Mouse (Mus musculus): ENCODE data around the gene Elmo1. TPM values are rescaled to one million over a fixed set of nuclear protein-coding genes. Genes with fewer than 3 reads are reported as not detected.

The Elmo1 gene
- polyA plus RNA-seq, 1 experiment from 2014 or later = 21.4 TPM

DNA sequence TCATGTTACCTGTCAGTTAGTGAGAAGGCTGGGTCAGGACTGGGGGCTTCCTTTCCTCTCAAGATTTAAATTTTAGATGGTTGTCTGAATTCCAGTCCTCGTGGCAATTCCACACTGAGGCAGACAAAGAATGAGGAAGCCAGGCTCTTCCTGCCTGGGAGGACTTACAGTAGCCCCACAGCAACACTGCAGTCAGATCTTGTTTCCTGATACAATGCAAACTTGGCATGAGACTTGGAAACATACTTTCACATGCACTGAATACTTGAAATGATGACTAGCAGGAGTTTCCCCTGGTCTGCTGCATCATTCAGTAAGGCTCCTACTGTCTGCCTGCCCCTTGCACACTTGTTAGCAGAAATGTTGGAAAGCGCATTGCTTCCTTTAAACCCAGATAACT is 97.3 kb downstream of the Elmo1 start:
- H3K4me1 ChIP-seq (ENCODE audit: control insufficient read depth, insufficient read depth, low read length) = peaks cover 13% of the 10 kb centered on the region
- WGBS = 53% methylated on average over 2 of the region's 2 CpGs
- no peaks in the 10 kb centered on the region for H3K36me3 ChIP-seq (ENCODE audit: control insufficient read depth, insufficient read depth, low read length)
- DNase-seq (ENCODE audit: low spot score) = peak; percentile 64
- H3K9me3 ChIP-seq (ENCODE audit: control insufficient read depth, low read length) = no peaks in the 10 kb centered on the region
- no peak overlapping the region for H3K4me3 ChIP-seq (ENCODE audit: low read depth, low read length)
- no peak overlapping the region for H3K4me2 ChIP-seq (ENCODE audit: low read depth, low read length)
- no peak overlapping the region for H3K27ac ChIP-seq (replicated peaks; ENCODE audit: low read depth, low read length)
- no peak for ATAC-seq (ENCODE audit: low read depth)
- no peaks in the 10 kb centered on the region for H3K27me3 ChIP-seq (replicated peaks; ENCODE audit: control insufficient read depth, insufficient read depth, low read length)
- H3K9ac ChIP-seq (ENCODE audit: low read depth, low read length) = no peak overlapping the region

- H3K9me3 ChIP-seq (ENCODE audit: control insufficient read depth, low read length) = no peaks in the 10 kb centered on the region
- DNase-seq (ENCODE audit: low spot score) (no peak), ATAC-seq (ENCODE audit: low read depth) (no peak)
- H3K27me3 ChIP-seq (replicated peaks; ENCODE audit: control insufficient read depth, insufficient read depth, low read length) = no peaks in the 10 kb centered on the region
- H3K9ac ChIP-seq (ENCODE audit: low read depth, low read length) = no peak overlapping the region
- no peak overlapping the region for H3K4me2 ChIP-seq (ENCODE audit: low read depth, low read length)
- H3K27ac ChIP-seq (replicated peaks; ENCODE audit: low read depth, low read length) = no peak overlapping the region
- 70% methylated on average over 6 of the region's 6 CpGs for WGBS
- no peaks in the 10 kb centered on the region for H3K36me3 ChIP-seq (ENCODE audit: control insufficient read depth, insufficient read depth, low read length)
- no peaks in the 10 kb centered on the region for H3K4me1 ChIP-seq (ENCODE audit: control insufficient read depth, insufficient read depth, low read length)
- H3K4me3 ChIP-seq (ENCODE audit: low read depth, low read length) = no peak overlapping the region
Observed at GRCm38 (mm10) chr13:20192009-20192584, 101.7 kb downstream of the Elmo1 start.

DNA sequence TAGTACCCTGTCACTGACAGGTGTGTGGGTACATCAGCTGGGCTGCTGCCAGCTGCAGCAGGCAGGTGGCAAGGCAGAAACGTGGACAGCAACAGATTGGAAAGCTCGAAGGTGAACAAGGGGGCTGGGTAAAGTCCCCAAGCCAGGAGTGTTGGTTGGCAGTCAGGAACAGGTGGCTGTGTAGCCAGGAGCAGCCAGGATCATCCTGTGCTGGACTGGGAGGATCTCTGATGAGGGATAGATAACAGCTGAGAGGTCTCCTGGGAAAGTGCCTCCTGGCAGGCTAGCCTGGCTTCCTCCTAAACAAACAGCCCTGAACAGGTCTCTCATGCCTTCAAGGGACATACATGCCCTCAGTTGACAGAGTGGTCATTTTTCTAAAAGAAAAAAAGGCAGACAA is 110.2 kb downstream of the Elmo1 start:
- peak; percentile 53; the same call in 1 of the 2 replicates for ATAC-seq (ENCODE audit: low read depth)

DNA sequence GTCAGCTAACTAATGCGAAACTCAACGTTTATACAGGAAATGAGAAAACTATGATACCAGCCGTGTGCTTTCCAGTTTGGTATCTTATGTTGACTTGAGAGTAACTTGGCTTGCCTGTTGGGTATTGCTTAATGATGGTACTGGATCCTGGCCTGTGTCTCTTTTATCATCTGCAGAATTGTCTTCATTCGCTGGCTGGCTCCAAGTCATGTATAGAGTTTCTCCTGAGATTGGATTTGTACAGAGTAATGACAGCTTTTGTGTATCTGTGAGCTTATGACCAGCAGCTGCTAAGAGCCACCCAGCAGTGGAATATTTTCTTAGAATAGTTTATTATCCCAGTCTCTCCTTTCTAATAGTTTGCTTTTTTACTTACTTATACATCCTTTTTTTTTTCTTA is 112.2 kb downstream of the Elmo1 start:
- DNase-seq (ENCODE audit: low spot score) = no peak

More for the DNA sequence above, 110.2 kb downstream of the Elmo1 start:
- 71% methylated on average over 2 of the region's 2 CpGs for WGBS
- Histone ChIP-seq H3K27me3 (replicated peaks; ENCODE audit: control insufficient read depth, insufficient read depth, low read length) (no peaks in the 10 kb centered on the region), H3K27ac (replicated peaks; ENCODE audit: low read depth, low read length) (no peak overlapping the region), H3K9ac (ENCODE audit: low read depth, low read length) (no peak overlapping the region), H3K4me3 (ENCODE audit: low read depth, low read length) (no peak overlapping the region), H3K4me1 (ENCODE audit: control insufficient read depth, insufficient read depth, low read length) (no peaks in the 10 kb centered on the region), H3K4me2 (ENCODE audit: low read depth, low read length) (no peak overlapping the region), H3K36me3 (ENCODE audit: control insufficient read depth, insufficient read depth, low read length) (no peaks in the 10 kb centered on the region), H3K9me3 (ENCODE audit: control insufficient read depth, low read length) (no peaks in the 10 kb centered on the region)
- peak; percentile 26 for DNase-seq (ENCODE audit: low spot score)

DNA sequence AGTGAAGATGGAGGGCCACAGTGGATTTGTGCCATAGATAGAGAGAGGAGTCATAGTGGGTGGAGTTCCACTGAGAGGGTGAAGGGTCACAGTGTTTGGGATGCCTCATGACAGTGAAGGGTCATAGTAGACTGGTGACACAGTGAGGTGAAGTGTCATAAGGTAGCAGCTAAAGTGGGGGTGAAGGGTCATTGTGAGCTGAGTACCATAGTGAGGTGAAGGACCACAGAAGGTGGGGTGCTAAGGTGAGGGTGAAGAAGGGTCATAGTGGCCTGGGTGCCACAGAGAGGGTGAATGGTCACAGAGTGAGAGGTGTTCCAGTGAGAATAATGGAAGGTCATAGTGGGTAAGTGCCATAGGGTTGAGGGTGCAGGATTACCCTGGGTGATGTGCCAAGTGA is 113.8 kb downstream of the Elmo1 start:
- H3K9ac ChIP-seq (ENCODE audit: low read depth, low read length) = no peak overlapping the region
- H3K4me1 ChIP-seq (ENCODE audit: control insufficient read depth, insufficient read depth, low read length) = 0 out of 2 replicates have a peak, but pooled peaks cover 4% of the 10 kb centered on the region
- no peak overlapping the region for H3K4me2 ChIP-seq (ENCODE audit: low read depth, low read length)
- DNase-seq (ENCODE audit: low spot score) (no peak), ATAC-seq (ENCODE audit: low read depth) (no peak)
- no peaks in the 10 kb centered on the region for H3K36me3 ChIP-seq (ENCODE audit: control insufficient read depth, insufficient read depth, low read length)
- no peaks in the 10 kb centered on the region for H3K27me3 ChIP-seq (replicated peaks; ENCODE audit: control insufficient read depth, insufficient read depth, low read length)
- H3K27ac ChIP-seq (replicated peaks; ENCODE audit: low read depth, low read length) = no peak overlapping the region
- no peak overlapping the region for H3K4me3 ChIP-seq (ENCODE audit: low read depth, low read length)
- no peaks in the 10 kb centered on the region for H3K9me3 ChIP-seq (ENCODE audit: control insufficient read depth, low read length)

More for the DNA sequence above, 112.2 kb downstream of the Elmo1 start:
- H3K4me3 ChIP-seq (ENCODE audit: low read depth, low read length) = no peak overlapping the region
- H3K9ac ChIP-seq (ENCODE audit: low read depth, low read length) = no peak overlapping the region
- 81% methylated on average over 4 of the region's 4 CpGs for WGBS
- no peak overlapping the region for H3K27ac ChIP-seq (replicated peaks; ENCODE audit: low read depth, low read length)
- no peaks in the 10 kb centered on the region for H3K36me3 ChIP-seq (ENCODE audit: control insufficient read depth, insufficient read depth, low read length)
- no peaks in the 10 kb centered on the region for H3K27me3 ChIP-seq (replicated peaks; ENCODE audit: control insufficient read depth, insufficient read depth, low read length)
- H3K9me3 ChIP-seq (ENCODE audit: control insufficient read depth, low read length) = no peaks in the 10 kb centered on the region
- no peak overlapping the region for H3K4me2 ChIP-seq (ENCODE audit: low read depth, low read length)
- no peak for ATAC-seq (ENCODE audit: low read depth)
- H3K4me1 ChIP-seq (ENCODE audit: control insufficient read depth, insufficient read depth, low read length) = no peaks in the 10 kb centered on the region

DNA sequence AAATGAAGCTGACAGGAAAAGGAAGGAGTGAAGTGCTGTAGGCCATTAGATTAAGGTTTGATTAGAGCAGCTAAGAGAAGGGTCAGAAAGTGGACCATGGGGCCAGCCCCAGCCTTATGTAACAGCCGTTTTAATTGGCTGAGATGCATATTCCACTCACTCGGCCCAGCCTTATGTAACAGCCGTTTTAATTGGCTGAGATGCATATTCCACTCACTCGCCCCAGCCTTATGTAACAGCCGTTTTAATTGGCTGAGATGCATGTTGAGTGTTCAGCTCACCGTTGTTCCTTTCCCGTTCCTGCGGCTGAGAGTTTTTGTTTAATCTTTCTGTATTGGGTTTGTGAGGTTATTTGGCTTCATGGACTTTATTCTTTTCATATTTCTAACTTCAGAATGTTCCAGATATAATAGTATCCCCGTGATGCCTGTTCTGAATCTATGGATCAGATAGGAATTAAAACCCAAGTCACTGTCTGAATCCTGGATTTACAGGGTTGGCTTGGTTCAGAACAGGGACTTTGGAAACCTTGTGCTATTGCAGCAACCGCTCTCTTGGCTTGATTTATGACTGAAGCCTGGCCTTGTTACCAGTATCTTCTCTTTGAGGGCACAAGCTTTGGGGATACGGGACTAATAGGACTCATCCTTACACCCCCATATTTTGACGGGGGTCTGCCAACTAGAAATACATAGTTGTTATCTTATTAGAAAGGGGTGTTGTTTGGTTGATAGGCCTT is 114.8 kb downstream of the Elmo1 start:
- Histone ChIP-seq H3K4me2 (ENCODE audit: low read depth, low read length) (no peak overlapping the region), H3K9me3 (ENCODE audit: control insufficient read depth, low read length) (no peaks in the 10 kb centered on the region), H3K4me1 (ENCODE audit: control insufficient read depth, insufficient read depth, low read length) (0 out of 2 replicates have a peak, but pooled peaks cover 4% of the 10 kb centered on the region), H3K27me3 (replicated peaks; ENCODE audit: control insufficient read depth, insufficient read depth, low read length) (no peaks in the 10 kb centered on the region), H3K27ac (replicated peaks; ENCODE audit: low read depth, low read length) (peak overlapping the region; percentile 3; the same call in 1 of the 2 replicates), H3K36me3 (ENCODE audit: control insufficient read depth, insufficient read depth, low read length) (no peaks in the 10 kb centered on the region), H3K9ac (ENCODE audit: low read depth, low read length) (no peak overlapping the region), H3K4me3 (ENCODE audit: low read depth, low read length) (no peak overlapping the region)
- ATAC-seq (ENCODE audit: low read depth) (no peak), DNase-seq (ENCODE audit: low spot score) (no peak)
- WGBS = 86% methylated on average over 12 of the region's 12 CpGs

- no peaks in the 10 kb centered on the region for H3K27me3 ChIP-seq (replicated peaks; ENCODE audit: control insufficient read depth, insufficient read depth, low read length)
- no peak overlapping the region for H3K9ac ChIP-seq (ENCODE audit: low read depth, low read length)
- no peaks in the 10 kb centered on the region for H3K9me3 ChIP-seq (ENCODE audit: control insufficient read depth, low read length)
- DNase-seq (ENCODE audit: low spot score) (peak; percentile 76), ATAC-seq (ENCODE audit: low read depth) (no peak)
- H3K4me3 ChIP-seq (ENCODE audit: low read depth, low read length) = no peak overlapping the region
- no peak overlapping the region for H3K4me2 ChIP-seq (ENCODE audit: low read depth, low read length)
- H3K4me1 ChIP-seq (ENCODE audit: control insufficient read depth, insufficient read depth, low read length) = 0 out of 2 replicates have a peak, but pooled peaks cover 4% of the 10 kb centered on the region
- H3K27ac ChIP-seq (replicated peaks; ENCODE audit: low read depth, low read length) = peak overlapping the region; percentile 3; the same call in 1 of the 2 replicates
- 73% methylated on average over 2 of the region's 2 CpGs for WGBS
- H3K36me3 ChIP-seq (ENCODE audit: control insufficient read depth, insufficient read depth, low read length) = no peaks in the 10 kb centered on the region
Observed at GRCm38 (mm10) chr13:20205746-20206145, 115.3 kb downstream of the Elmo1 start.

DNA sequence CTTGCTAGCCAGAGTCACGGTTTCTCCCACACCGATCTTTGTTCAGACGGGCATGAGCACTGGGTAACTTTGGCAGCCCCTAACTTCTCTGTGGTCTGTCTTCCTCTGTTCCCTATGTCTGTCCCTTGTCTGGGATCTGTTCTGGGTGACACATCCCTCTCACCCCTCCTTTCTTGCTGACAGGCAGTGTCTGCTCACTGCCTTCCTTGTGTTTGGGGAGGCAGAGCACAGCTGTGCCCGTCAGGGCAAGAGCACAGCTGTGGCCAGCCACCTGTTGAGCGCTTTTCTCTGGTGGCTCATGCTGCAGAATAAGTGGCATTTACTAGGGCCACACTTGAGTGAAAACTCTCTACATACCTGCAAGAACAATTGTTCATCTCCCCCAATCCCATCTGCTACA is 116.7 kb downstream of the Elmo1 start:
- H3K9me3 ChIP-seq (ENCODE audit: control insufficient read depth, low read length) = no peaks in the 10 kb centered on the region
- WGBS = 66% methylated on average over 5 of the region's 5 CpGs
- 0 out of 2 replicates have a peak, but pooled peaks cover 4% of the 10 kb centered on the region for H3K4me1 ChIP-seq (ENCODE audit: control insufficient read depth, insufficient read depth, low read length)
- H3K36me3 ChIP-seq (ENCODE audit: control insufficient read depth, insufficient read depth, low read length) = no peaks in the 10 kb centered on the region
- DNase-seq (ENCODE audit: low spot score) (peak; percentile 56), ATAC-seq (ENCODE audit: low read depth) (peak; percentile 65)
- H3K27ac ChIP-seq (replicated peaks; ENCODE audit: low read depth, low read length) = no peak overlapping the region; the same call in 1 of the 2 replicates
- H3K27me3 ChIP-seq (replicated peaks; ENCODE audit: control insufficient read depth, insufficient read depth, low read length) = no peaks in the 10 kb centered on the region
- no peak overlapping the region for H3K9ac ChIP-seq (ENCODE audit: low read depth, low read length)
- no peak overlapping the region for H3K4me3 ChIP-seq (ENCODE audit: low read depth, low read length)
- no peak overlapping the region for H3K4me2 ChIP-seq (ENCODE audit: low read depth, low read length)

Data from embryonic facial prominence, embryonic 14.5 days (tissue).